Mouse (Mus musculus): ENCODE measurements around the gene Ric8a.

- TF ChIP-seq ZC3H11A (IDR thresholded peaks at IDR 0.05; ENCODE audit: borderline replicate concordance, low read depth, low read length) (no peak), HCFC1 (IDR thresholded peaks at IDR 0.05; ENCODE audit: borderline replicate concordance, insufficient read depth, low read length) (no peak), MAFK (IDR thresholded peaks at IDR 0.05; ENCODE audit: insufficient read depth, low read depth, low read length) (no peak), CHD2 (IDR thresholded peaks at IDR 0.05; ENCODE audit: low read depth, low read length) (no peak), ZNF384 (IDR thresholded peaks at IDR 0.05; ENCODE audit: low read depth, low read length) (no peak)
These were observed 43.5 kb downstream of the Ric8a start, which contains the start of gene Cox8b for GRCm38 (mm10) chr7:140900220-140900619.
